Mouse (Mus musculus) urinary bladder, adult 2 months (tissue): Measurements from ENCODE around the gene St7l. TPM values are rescaled to one million over a fixed set of nuclear protein-coding genes. Genes with fewer than 3 reads are reported as not detected.
"Not testable (repeated sequence)": the region's sequence is repeated elsewhere in the genome, so short reads cannot be mapped to it uniquely, and the experiment has no call there.

ENCODE experiments used
- DNase-seq: peaks from one replicate; pipeline ENCODE4 v3.0.0; 2022; ENCODE audit warnings: low spot score
- polyA plus RNA-seq: library from polyadenylated mRNA; depleted of rRNA; stranded (reverse); fragments of >200 nt; gene quantifications from 2 replicates; pipeline ENCODE4 v1.2.3, GENCODE M21; 2012; rRNA removed

St7l gene
- polyA plus RNA-seq = 16.4 and 18.1 TPM in 2 replicates

DNA sequence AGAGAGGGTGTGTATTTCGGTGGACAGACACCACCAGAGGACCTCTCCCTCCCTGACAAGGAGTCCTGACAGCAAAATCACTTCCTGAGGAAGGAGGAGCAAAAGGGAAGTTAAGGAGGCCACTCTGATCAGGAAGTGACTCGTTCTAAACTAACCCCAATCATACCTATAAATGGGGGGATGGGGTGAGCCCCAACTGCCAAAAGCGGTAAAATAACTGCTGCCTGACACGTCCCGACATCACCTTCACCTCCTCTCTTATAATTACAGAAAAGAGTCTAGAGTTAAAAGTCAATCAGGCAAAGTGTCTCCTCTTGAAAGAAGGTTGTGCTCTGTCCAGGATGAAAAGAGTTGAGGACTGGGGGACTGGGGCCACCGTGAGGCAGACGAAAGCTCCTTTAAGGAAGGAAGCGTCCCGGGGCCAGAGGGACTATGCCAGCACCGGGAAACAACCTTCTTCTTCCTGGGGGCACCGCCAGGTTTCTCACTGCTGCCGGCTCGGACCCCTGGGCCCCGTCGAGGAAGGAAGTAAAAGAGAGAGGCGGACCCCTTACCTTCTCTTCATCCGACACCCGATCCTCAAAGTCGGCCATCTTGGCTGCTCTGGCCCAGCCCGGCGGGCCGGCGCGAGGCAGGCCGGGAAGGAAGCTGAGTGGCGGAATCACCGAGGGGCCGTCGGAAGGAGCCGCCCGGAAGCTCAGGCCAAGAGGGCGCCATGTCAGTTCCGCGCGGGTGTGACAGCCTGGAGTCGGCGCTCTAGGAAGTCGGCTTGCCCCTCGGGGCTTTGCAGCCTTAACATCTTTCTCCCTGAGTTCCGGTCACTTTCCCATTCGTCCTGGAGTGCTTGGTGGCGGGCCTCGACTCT, at the start of gene St7l, which contains the start of gene Capza1:
Gene St7l (plus strand): TSS at position 220 of the 865 bp plus-strand sequence.
Gene Capza1 (minus strand): TSS at position 720 of the 865 bp plus-strand sequence.
- peak; percentile 85 for DNase-seq

- no peak for DNase-seq
Observed at GRCm38 (mm10) chr3:104814746-104815145, 49.1 kb upstream of the St7l start.

GRCm38 (mm10) chr3:104815346-104815745, 48.5 kb upstream of the St7l start:
- DNase-seq = no peak

GRCm38 (mm10) chr3:104816130-104816529, 47.7 kb upstream of the St7l start:
- DNase-seq = no peak

DNA sequence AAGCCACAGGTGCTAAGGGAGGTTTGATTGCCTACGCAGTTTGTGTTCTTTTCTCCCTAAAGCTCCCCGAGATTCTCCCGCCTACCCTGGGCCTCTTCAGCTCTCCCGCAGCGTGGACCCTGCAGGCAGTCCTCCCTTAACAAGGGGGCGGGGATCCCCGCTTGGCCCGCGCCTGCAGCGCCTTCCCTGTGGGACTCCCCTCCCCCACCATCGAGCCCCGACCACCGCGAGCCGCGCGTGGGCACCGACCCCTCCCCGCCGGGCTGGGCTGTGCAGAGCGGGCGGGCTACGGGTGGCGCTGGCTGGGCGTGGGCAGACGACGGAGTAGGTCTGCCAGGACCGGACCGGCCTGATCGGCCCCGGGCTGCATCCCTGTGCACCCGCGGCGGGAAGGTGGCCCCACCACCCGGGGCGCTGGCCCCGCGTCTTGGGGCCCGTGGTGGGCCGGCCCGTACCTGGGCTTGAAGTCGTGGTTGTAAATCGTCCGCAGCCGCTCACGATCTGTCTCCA, 46.3 kb upstream of the St7l start:
- peak; percentile 59 for DNase-seq

DNA sequence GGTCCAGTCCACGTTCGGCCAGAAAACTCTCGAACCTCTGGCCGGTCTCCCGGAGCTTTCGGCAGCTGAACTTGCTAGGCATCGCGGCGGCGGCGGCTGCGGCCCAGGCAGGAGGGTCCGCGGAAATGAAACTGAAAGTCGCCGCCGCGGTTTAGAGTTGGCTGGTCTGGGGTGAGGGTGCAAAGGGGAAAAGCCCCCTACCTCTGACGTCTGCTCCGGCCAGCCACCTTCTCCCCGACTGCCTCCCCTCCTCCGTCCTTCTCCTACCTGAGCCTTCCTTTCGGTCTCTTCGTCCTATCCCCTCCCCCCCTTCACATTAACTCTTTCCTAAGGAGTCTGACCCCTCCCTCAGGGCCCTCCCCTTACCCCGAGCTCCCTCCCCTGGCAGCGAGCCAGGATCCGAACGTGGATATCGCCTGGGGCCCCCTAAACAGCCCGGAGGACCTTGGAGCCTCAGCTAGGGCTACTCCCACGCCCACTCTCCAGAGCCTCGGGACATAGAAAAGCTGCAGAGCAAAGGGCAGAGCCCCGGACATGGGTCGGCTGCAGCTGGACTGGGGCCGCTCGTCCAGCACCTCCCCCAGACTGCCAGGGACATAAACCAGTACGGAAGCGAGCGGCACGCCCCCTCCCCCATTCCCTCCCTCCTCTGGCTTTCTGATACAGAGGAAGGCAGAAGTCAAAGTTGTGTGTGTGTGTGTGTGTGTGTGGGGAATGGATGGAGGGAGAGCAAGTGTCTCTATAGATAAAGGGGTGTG, 45.6 kb upstream of the St7l start, which contains the start of gene Mov10:
Gene Mov10 (minus strand): TSS at position 573 of the 758 bp plus-strand sequence.
- peak; percentile 58 for DNase-seq

GRCm38 (mm10) chr3:104818749-104819134, 45.1 kb upstream of the St7l start:
- no peak for DNase-seq

DNA sequence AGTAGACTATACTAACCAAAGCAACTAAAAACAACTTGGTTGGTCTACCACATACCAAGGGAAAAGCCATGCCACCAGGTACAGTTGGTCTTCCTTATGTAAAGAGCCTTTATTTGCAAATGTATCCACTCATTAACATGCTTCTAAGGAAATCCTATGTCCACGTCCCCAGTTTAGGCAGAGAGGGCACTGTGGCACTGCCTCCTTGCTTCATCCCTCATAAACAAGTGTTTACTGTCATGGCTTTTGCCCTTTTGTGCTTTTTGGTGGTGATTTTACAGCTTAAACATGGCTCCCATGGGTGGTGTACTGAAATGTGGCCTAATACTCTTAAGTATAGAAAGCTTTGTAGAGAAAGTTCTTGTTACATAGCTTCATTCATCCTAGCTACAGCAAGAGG, 43.4 kb upstream of the St7l start:
- DNase-seq = no peak

DNA sequence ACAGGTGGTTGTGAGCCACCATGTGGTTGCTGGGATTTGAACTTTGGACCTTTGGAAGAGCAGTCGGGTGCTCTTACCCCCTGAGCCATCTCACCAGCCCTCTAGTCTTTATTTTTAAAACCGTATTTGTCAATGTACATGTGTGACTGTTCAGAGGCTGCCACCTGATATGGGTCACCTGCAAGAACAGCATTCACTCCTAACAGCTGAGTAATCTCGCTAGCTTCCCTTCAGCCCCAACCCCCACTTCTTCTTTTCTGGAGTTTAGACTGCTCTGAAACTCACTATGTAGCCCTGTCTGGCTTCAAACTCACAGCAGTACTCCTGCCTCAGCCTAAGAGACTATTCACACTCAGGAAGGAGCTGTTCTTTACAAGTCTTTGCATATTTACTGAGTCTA, 41.4 kb upstream of the St7l start:
- DNase-seq = no peak

- no peak for DNase-seq
Observed at GRCm38 (mm10) chr3:104835797-104836196, 28.0 kb upstream of the St7l start.

DNA sequence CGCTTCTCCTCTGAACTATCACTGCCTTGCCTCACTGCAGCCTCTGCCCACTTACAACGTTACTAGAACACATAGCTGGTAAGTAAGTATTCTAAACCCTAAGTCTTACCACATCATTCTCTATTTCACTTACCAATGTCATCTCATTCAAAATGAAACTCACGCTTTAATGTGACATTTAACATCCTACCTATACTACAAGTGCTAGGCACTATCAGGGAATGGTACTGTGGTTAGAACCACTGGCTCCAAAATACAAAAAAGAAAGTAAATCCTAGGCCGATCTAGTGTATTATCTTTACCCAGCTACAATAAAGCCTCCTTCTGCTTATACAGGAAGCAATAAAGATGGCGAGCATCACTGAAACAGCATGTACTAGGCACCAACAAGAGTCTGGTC, 22.8 kb upstream of the St7l start:
- DNase-seq = no peak

DNA sequence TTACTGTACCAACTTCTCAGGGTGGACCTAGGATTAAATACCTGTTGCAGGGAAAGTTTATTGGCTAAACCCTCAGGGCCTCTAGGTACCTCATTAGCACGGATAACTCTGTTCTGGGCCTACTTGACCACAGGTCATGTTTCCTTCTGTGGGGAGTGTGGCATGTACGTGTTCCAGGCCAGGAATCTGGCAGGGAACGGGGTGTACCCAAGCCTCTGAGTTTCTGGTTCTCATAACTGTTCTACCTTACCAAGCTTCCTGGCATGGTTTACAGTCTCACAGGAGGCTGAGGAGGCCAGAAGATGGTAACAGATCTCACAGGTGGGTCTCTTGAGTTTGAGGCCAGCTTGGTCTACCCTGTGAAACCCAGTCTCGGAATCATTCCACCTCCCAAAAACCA, 17.2 kb upstream of the St7l start:
- no peak for DNase-seq

DNA sequence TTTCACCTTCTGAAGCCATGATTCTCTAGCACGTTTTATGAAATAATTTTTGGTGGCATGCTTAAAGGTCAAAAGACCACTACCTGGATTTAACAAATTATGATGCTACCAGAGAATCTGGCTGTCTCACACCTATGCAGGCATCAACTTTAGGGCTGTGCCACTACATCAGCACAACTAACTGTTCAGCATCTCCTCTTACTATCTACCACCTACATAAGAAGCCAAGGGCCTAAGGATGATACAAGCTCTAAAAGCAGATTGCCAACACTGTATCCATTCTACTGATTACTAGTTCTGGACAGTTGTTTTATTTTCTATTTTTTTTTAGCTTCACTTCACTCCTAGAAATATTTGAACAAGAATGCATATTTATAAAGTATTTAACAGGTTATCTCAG, 9.3 kb upstream of the St7l start:
- DNase-seq = no peak

DNA sequence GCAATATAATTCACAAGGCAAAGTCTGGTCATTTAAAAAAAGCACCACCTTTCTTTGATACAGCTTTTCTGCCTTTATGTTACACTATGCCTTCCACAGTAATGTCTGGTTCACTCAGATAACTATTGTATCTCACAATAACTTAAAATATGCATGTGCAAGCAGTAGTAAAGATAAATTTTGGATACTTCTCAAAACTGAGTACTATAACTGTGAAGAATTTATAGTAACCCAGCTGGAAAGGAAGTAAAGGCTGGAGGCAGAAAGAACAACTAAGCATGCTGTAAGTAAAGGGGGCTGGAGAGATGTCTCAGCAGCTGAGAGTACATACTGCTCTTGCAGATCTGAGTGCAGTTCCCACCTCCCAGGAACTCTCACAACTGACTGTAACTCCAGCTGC, 8.9 kb upstream of the St7l start:
- DNase-seq = no peak

DNA sequence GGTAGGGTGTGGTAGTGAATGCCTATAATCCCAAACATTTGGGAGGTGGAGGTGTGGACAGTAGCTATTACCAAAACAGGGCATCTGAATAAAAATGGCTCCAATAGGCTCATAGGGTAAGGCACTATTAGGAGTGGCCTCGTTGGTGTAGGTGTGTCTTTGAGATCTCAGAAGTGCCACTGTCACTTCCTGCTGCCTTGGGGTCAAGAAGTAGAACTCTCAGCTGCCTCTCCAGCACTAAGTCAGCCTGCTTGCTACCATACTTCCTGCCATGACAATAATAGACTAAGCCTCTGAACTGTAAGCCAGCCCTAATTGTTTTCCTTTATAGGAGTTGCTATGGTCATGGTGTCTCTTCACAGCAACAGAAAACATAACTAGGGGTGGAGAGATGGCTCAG, 7.7 kb upstream of the St7l start:
- DNase-seq = no peak

DNA sequence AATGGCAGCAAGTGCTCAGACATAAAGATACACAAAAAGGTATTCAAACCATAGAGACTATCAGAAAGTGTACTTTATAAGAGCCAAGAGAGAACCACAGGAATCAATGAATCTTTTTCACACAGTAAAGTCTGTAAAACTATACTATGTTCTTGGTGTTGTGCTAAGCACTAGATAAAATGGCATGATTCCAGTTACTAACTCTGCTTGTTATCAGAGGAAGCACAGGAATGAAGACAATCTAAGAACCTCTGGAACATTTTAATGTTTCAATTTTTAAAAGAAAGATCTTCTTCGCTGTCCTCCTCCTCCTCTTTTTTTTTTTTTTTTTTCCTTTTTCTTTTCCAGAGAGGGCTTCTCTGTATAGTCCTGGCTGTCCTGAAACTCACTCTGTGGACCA, 5.2 kb upstream of the St7l start:
- DNase-seq = no peak

DNA sequence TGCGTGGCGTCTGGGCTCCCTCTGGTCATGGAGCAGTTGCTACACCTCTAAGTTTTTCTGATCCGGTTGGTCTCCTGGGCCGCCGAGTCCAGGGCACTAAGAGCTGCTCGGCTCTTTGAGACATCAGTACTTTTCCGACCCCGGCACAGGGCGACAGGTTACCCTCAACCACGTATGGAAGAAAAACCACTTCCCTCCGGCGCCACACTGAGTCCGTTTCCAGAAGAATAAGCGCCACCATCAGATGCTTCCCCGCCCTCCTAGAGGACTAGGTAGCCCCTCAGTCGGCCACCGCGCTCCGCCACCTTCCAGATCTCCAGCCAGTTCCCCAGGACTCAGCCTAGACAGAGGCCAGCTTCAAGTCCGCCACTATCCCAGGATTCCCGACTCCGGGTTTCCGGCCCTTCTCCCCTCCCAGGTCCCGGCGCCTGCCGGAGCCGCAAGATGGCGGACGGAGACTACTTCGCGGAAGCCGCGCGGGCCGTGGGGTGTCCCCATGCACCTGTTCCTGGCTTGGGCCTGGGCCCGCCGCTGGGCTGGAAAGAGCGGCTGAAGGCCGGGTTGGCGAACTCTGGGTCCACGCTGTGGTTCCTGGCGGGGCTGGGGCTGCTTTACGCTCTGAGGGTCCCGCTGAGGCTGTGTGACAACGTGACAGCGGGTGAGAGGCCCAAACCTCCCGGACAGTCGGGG, 991 bp downstream of the St7l start:
- DNase-seq = peak; percentile 94

DNA sequence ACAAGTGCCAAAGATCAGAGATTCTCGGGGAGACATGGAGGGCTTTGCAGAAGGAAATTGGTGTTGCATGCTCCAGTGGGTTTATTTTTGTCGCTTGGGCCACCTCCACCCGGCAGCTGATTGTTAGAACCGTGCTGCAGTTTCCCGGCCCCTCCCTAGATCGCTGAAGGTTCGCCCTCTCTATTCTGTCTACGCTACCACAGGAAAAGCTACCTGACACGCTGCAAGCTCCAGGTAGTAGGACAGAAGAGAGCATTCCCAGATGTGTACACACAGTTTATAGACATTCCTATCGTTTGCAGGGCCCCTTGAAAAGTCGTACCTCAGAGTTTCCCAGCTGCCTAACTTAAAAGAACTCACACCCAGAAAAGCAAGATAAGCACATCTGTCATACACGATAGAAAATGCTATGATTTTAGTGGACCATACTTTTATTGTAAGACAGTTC, 1.6 kb downstream of the St7l start:
- DNase-seq = no peak

DNA sequence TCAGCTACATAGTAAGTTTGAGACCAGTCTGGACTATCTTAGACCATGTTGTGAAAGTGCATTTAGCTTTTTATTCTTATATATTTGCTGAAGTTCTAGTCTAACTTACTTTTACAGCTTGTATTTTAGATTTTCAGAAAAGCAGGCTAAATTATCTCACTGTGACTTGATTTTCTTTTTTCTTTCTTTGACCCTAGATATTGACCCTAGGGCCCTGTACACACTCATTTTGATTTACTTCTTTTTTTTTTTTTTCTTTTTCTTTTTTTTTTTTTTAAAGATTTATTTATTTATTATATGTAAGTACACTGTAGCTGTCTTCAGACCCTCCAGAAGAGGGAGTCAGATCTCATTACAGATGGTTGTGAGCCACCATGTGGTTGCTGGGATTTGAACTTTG, 2.9 kb downstream of the St7l start:
- DNase-seq = not testable (repeated sequence)

GRCm38 (mm10) chr3:104869611-104870010, 5.8 kb downstream of the St7l start:
- DNase-seq = no peak

DNA sequence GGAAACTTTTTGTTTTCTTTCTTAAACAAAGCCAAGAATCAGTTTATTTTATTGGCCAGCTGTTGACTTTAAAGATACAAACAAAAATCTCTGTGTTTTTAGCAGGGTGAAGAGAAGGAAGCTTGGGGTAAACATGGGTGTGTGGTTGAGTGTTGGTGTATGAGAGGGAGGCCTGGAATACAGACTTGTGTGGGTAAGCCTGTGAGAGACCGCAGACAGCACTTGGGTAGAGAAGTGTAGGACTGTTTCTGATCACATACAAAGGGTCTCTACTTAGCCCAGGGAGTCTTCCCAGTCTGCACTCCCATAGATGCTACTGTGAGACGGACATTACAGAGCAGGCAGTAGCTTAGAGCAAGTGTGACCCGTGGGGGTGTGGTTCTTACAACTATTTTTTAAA, 24.8 kb downstream of the St7l start:
- DNase-seq = no peak

DNA sequence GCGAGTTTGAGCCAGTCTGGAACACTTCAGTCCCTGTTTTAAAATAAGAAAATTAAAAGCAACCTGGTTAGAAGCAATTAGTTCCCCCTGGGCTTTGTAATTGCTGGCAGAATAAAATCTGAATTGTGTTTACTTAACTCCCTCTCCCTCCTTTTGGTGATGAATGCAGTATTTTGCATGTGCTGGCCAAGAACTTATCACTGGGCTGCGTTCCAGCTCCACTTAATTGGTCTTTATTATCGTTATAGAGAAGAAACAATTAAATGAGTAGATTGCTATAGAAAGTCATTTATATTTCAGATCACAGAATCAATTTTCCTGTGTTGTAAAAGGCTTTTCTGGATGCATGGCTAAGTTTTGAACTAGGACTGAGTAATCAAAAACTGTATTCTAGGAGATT, 32.3 kb downstream of the St7l start:
- DNase-seq = no peak
